Mouse (Mus musculus) megakaryocyte, embryonic 14.5 days (primary cell): Measurements from ENCODE around the gene Tars. TPM values are rescaled to one million over a fixed set of nuclear protein-coding genes. Genes with fewer than 3 reads are reported as not detected.

Experiments used
- H3K27me3 ChIP-seq: replicated peaks from 2 replicates; pipeline ENCODE3; 2012; ENCODE audit warnings: inconsistent platforms
- H3K36me3 ChIP-seq: replicated peaks from 2 replicates; pipeline ENCODE3; 2012; ENCODE audit warnings: low read length, inconsistent platforms, mixed read lengths
- H3K4me1 ChIP-seq: 2 replicates; pipeline ENCODE4 v1.6.1; 2012; ENCODE audit warnings: inconsistent platforms
- H3K4me3 ChIP-seq: replicated peaks from 2 replicates; pipeline ENCODE3; 2012; ENCODE audit warnings: moderate library complexity, mild to moderate bottlenecking, inconsistent platforms
- H3K9me3 ChIP-seq: 2 replicates; pipeline ENCODE4 v1.6.1; 2012; ENCODE audit warnings: inconsistent platforms
- FLI1 ChIP-seq: IDR thresholded peaks from 2 replicates; pipeline ENCODE4 v1.6.1; 2012; ENCODE audit warnings: low read length, inconsistent platforms, mixed read lengths
- GATA1 ChIP-seq: IDR thresholded peaks from 3 replicates; pipeline ENCODE4 v1.6.1; 2012; ENCODE audit warnings: mixed read lengths, low read length, inconsistent platforms, borderline replicate concordance
- polyA plus RNA-seq: library from polyadenylated mRNA; stranded (reverse); fragments of >175 nt; gene quantifications from 2 replicates; pipeline ENCODE4 v1.2.3, GENCODE M21; 2012; ENCODE audit warnings: low replicate concordance; ENCODE audit not compliant: insufficient read depth

Tars gene
- polyA plus RNA-seq, 1 experiment = 30.4 TPM

- Histone ChIP-seq H3K4me1 (peaks cover 42% of the 10 kb centered on the region), H3K9me3 (no peaks in the 10 kb centered on the region), H3K4me3 (peak overlapping the region; percentile 96), H3K27me3 (peaks cover under 1% of the 10 kb centered on the region), H3K36me3 (peaks cover 36% of the 10 kb centered on the region)
- TF ChIP-seq GATA1 = no peak
- no peak for TF ChIP-seq FLI1
Measured at GRCm38 (mm10) chr15:11398676-11399350, 652 bp downstream of the Tars start.

- peaks cover 42% of the 10 kb centered on the region for H3K4me1 ChIP-seq
- no peaks in the 10 kb centered on the region for H3K9me3 ChIP-seq
- peaks cover 60% of the 10 kb centered on the region for H3K36me3 ChIP-seq
- TF ChIP-seq GATA1 (no peak), FLI1 (no peak)
- H3K27me3 ChIP-seq = no peaks in the 10 kb centered on the region
- H3K4me3 ChIP-seq = no peak overlapping the region
Measured at GRCm38 (mm10) chr15:11396421-11396820, 3.0 kb downstream of the Tars start.

DNA sequence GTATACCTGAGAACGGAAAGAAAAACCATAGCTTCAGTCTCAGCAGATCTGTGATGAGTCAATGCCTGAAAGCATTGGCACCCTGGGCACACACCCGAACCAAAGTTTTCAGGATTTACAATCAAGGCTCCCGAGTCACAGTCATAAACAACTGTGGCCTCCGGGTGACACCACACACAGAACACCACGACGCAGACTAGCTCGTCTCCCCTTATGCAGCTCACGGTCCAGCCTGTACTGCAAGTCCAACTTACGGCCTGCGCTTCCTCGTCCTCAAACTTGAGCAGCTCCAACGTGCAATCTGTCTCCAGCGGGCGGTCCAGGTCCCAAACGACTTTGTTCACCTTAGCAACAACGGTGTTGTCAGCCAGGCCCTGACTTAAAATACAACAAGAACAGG, 6.6 kb downstream of the Tars start:
- no peaks in the 10 kb centered on the region for H3K9me3 ChIP-seq
- no peak for TF ChIP-seq GATA1
- TF ChIP-seq FLI1 = no peak
- no peaks in the 10 kb centered on the region for H3K27me3 ChIP-seq
- peaks cover 27% of the 10 kb centered on the region for H3K4me1 ChIP-seq
- peaks cover 95% of the 10 kb centered on the region for H3K36me3 ChIP-seq
- H3K4me3 ChIP-seq = no peak overlapping the region

GRCm38 (mm10) chr15:11383796-11384195, 15.7 kb downstream of the Tars start:
- Histone ChIP-seq H3K4me3 (no peak overlapping the region), H3K9me3 (peaks cover 5% of the 10 kb centered on the region), H3K36me3 (peaks cover 79% of the 10 kb centered on the region), H3K4me1 (peaks cover 13% of the 10 kb centered on the region), H3K27me3 (no peaks in the 10 kb centered on the region)
- TF ChIP-seq FLI1 = no peak
- TF ChIP-seq GATA1 = no peak

GRCm38 (mm10) chr15:11382585-11382984, 16.9 kb downstream of the Tars start:
- Histone ChIP-seq H3K4me3 (no peak overlapping the region), H3K9me3 (peaks cover 5% of the 10 kb centered on the region), H3K36me3 (peaks cover 67% of the 10 kb centered on the region), H3K4me1 (peaks cover 16% of the 10 kb centered on the region), H3K27me3 (no peaks in the 10 kb centered on the region)
- TF ChIP-seq GATA1 (no peak), FLI1 (no peak)

GRCm38 (mm10) chr15:11380616-11381015, 18.8 kb downstream of the Tars start:
- Histone ChIP-seq H3K36me3 (peaks cover 47% of the 10 kb centered on the region), H3K9me3 (peaks cover 5% of the 10 kb centered on the region), H3K4me3 (no peak overlapping the region), H3K27me3 (no peaks in the 10 kb centered on the region), H3K4me1 (peaks cover 16% of the 10 kb centered on the region)
- no peak for TF ChIP-seq FLI1
- no peak for TF ChIP-seq GATA1

DNA sequence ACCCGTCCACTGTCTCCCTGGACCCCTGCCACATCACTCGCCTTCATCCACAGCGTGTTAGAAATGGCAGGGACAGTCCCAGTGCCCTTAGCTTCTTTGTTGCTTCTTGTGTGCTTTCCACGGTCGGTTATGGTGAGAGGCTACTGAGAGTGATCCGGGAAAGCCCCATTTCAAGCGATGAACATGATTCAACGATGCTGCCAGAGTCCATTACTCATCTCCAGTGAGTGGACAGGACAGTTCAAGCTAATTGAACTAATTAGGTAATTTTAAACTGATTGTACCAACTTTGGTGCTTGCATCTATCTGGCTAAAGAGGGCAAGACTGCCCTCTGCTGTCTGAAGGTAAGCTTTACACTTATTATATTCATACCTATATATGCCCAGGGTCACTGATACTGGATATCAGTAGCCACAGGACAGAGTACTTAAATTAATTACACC, 19.4 kb downstream of the Tars start:
- no peak for TF ChIP-seq FLI1
- no peak for TF ChIP-seq GATA1
- Histone ChIP-seq H3K27me3 (no peaks in the 10 kb centered on the region), H3K4me1 (peaks cover 21% of the 10 kb centered on the region), H3K4me3 (no peak overlapping the region), H3K9me3 (peaks cover 5% of the 10 kb centered on the region), H3K36me3 (peaks cover 42% of the 10 kb centered on the region)

GRCm38 (mm10) chr15:11379431-11380086, 19.9 kb downstream of the Tars start:
- peaks cover 1% of the 10 kb centered on the region for H3K9me3 ChIP-seq
- TF ChIP-seq FLI1 (no peak), GATA1 (no peak)
- H3K27me3 ChIP-seq = no peaks in the 10 kb centered on the region
- no peak overlapping the region for H3K4me3 ChIP-seq
- peaks cover 37% of the 10 kb centered on the region for H3K36me3 ChIP-seq
- peaks cover 21% of the 10 kb centered on the region for H3K4me1 ChIP-seq

GRCm38 (mm10) chr15:11370477-11371085, 28.9 kb downstream of the Tars start:
- no peaks in the 10 kb centered on the region for H3K36me3 ChIP-seq
- no peaks in the 10 kb centered on the region for H3K9me3 ChIP-seq
- H3K4me1 ChIP-seq = peaks cover 4% of the 10 kb centered on the region
- no peak overlapping the region for H3K4me3 ChIP-seq
- peaks cover 2% of the 10 kb centered on the region for H3K27me3 ChIP-seq
- TF ChIP-seq GATA1 = no peak
- TF ChIP-seq FLI1 = no peak

GRCm38 (mm10) chr15:11369572-11369971, 29.9 kb downstream of the Tars start:
- no peak for TF ChIP-seq FLI1
- no peak for TF ChIP-seq GATA1

More at GRCm38 (mm10) chr15:11369572-11369971, 29.9 kb downstream of the Tars start:
- no peaks in the 10 kb centered on the region for H3K9me3 ChIP-seq
- no peak overlapping the region for H3K4me3 ChIP-seq
- peaks cover 2% of the 10 kb centered on the region for H3K27me3 ChIP-seq
- H3K36me3 ChIP-seq = no peaks in the 10 kb centered on the region
- H3K4me1 ChIP-seq = no peaks in the 10 kb centered on the region; the same call in 1 of the 2 replicates
